Mouse (Mus musculus): ENCODE results near the gene Sirt2. TPM values are rescaled to one million over a fixed set of nuclear protein-coding genes. Genes with fewer than 3 reads are reported as not detected.

Sirt2 gene
- total RNA-seq, 1 experiment from 2014 or later = 39.3 TPM

- ATAC-seq (ENCODE audit: extremely low read depth, insufficient number of reproducible peaks, low FRiP score, poor library complexity, severe bottlenecking) = no peak
Measured at GRCm38 (mm10) chr7:28758623-28759022, 7.9 kb upstream of the Sirt2 start.

- ATAC-seq (ENCODE audit: extremely low read depth, insufficient number of reproducible peaks, low FRiP score, poor library complexity, severe bottlenecking) = no peak
Measured at GRCm38 (mm10) chr7:28761907-28762306, 4.6 kb upstream of the Sirt2 start.

DNA sequence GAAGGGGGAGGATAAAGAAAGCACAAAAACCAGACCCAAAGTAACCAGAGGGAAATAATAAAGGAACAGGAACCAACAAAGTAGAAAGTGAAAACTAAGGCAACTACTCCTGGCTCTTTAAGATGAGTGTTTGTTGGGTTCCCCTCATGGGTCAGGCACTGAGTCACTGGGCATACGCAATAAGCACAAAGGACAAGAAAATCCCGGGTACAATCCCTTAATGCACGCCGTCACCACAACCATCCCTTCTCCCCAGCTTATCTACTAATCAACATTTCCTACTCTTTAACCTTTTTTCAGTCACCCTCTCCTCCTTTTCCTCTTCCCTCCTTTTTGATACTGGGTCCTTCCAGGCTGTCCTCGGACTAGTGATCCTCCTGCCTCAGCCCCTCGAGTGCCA is 1.3 kb upstream of the Sirt2 start:
- ATAC-seq (ENCODE audit: extremely low read depth, insufficient number of reproducible peaks, low FRiP score, poor library complexity, severe bottlenecking) = no peak

DNA sequence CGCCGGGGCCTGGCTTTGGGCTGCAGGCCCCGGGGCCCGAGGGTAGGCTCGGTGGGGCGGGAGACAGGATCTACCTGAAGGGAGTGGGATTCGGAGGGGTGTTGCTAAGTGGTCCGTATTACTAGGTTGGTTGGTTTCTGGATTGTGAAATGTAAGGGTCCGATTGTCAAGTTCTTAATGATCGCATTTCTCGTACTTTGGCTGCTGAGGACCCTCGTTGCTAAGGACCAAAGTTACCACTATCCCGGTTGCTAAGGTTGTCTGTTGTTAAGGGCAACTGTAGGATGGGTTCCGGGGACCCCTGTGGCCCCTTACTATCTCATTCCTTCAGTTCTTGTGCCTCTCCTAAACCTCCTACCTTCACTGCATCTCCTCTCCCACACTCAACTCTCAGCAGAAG is 375 bp downstream of the Sirt2 start:
- no peak for ATAC-seq (ENCODE audit: extremely low read depth, insufficient number of reproducible peaks, low FRiP score, poor library complexity, severe bottlenecking)

- no peak for ATAC-seq (ENCODE audit: extremely low read depth, insufficient number of reproducible peaks, low FRiP score, poor library complexity, severe bottlenecking)
Measured at GRCm38 (mm10) chr7:28767462-28767965, 979 bp downstream of the Sirt2 start, which contains the start of gene Nfkbib. Nfkbib (minus strand) TSS chr7:28767512.

GRCm38 (mm10) chr7:28769414-28769958 is 3.0 kb downstream of the Sirt2 start:
- no peak for ATAC-seq (ENCODE audit: extremely low read depth, insufficient number of reproducible peaks, low FRiP score, poor library complexity, severe bottlenecking)

DNA sequence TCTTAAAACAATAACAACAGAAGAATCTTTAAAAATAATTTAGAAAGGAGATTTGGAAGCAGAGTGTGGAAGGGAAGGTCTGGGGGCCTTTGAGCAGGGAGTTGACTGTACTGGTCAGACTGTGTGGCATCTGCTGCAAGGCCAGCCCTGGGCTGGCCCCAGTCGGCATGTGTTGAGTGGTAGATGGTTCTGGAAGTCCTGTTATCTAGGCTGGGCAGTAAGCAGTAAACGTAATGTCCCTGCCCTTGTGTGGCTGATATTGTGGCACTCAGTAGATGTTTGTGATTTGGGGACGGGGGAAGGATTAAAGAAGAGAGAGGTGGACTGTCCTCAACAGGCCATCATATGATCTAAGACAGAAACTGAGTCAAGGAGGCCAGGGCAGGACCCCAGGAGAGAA is 3.8 kb downstream of the Sirt2 start:
- no peak for ATAC-seq (ENCODE audit: extremely low read depth, insufficient number of reproducible peaks, low FRiP score, poor library complexity, severe bottlenecking)

GRCm38 (mm10) chr7:28771867-28772266 is 5.3 kb downstream of the Sirt2 start:
- ATAC-seq (ENCODE audit: extremely low read depth, insufficient number of reproducible peaks, low FRiP score, poor library complexity, severe bottlenecking) = no peak

GRCm38 (mm10) chr7:28773163-28773562 is 6.6 kb downstream of the Sirt2 start:
- ATAC-seq (ENCODE audit: extremely low read depth, insufficient number of reproducible peaks, low FRiP score, poor library complexity, severe bottlenecking) = peak; percentile 20; the same call in 1 of the 2 replicates

DNA sequence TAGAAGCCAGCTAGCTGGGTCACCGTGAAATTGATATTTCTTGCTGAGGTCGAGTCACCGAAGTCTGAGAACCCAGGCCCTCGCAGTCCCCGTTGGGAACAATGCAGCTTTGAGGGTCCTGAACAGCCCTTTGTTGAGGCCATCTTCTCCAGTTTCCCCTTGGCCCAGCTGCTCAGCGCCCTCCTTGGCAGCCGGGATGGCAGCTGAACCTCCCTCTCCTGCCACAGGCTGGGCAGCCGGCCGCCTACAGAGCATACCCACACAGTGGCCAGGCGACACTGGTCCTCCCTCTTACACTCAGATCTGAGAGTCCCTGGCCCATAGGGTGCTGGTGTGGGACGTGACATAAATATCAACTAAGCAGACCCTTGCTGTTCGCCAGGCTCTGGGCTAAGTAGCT is 7.6 kb downstream of the Sirt2 start:
- no peak for ATAC-seq (ENCODE audit: extremely low read depth, insufficient number of reproducible peaks, low FRiP score, poor library complexity, severe bottlenecking)

GRCm38 (mm10) chr7:28775129-28775528 is 8.6 kb downstream of the Sirt2 start:
- ATAC-seq (ENCODE audit: extremely low read depth, insufficient number of reproducible peaks, low FRiP score, poor library complexity, severe bottlenecking) = no peak

DNA sequence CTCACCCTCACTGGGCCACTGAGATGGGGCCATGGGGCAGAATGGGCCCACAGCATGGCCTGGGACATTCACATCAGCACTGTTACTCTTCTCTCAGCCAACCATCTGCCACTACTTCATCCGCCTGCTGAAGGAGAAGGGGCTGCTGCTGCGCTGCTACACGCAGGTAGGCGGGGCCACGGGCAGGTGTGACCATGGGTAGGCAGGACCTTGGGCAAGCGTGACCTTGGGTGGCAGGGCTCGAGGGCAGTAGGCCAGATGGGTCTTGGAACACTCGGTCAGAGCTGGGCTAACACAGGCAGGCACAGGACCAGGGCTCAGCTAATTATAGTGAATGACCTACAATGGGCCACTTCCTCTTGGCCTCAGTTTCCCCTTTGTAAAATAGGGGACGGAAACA is 12.3 kb downstream of the Sirt2 start:
- ATAC-seq (ENCODE audit: extremely low read depth, insufficient number of reproducible peaks, low FRiP score, poor library complexity, severe bottlenecking) = no peak

DNA sequence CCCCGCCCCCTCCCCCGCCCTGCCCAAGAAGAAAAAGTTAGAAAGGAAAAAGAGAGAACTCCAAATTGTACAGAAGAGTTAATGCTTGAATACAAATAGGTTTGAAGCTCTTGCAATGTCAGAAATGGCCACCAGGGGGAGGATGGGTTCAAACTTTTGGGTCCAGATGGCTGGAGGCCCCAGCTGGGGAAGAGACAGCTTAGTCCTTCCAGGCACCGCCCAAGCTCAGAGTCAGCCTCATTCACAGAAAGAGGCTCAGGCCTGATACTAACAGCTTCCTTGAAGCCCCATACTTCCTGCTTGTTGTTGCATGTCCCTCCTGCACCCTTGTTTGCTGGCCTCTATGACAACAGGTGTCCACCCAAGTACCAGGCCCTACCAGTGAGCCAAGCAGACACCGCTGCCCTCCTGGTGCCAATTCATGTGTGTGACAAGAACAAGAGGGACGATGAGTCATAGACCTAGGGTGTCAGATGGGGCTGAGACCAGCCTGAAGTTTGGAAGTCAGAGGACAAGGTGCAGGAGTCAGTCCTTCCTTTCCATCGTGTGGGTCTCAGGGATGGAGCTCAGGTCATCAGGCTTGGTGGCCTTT is 13.6 kb downstream of the Sirt2 start:
- ATAC-seq (ENCODE audit: extremely low read depth, insufficient number of reproducible peaks, low FRiP score, poor library complexity, severe bottlenecking) = peak; percentile 63

DNA sequence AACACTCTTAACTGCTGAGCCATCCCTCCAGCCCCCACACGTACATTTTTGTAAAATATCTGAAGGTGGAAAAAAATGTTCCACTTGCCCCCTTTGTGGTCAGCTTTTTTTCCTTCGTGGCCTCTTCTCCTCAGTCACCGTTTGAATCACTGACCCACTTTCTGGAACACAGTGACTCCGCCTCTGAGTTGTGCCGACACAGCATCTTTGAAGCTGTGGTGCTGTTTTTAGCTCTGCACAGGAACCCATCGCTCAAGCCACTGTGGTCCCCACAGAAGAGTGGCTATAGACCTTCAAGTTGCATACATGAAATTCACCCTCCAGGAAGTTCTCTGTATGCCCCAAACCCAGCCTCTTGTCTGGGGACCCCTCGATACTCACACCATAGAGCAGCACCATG is 14.3 kb downstream of the Sirt2 start:
- ATAC-seq (ENCODE audit: extremely low read depth, insufficient number of reproducible peaks, low FRiP score, poor library complexity, severe bottlenecking) = no peak

DNA sequence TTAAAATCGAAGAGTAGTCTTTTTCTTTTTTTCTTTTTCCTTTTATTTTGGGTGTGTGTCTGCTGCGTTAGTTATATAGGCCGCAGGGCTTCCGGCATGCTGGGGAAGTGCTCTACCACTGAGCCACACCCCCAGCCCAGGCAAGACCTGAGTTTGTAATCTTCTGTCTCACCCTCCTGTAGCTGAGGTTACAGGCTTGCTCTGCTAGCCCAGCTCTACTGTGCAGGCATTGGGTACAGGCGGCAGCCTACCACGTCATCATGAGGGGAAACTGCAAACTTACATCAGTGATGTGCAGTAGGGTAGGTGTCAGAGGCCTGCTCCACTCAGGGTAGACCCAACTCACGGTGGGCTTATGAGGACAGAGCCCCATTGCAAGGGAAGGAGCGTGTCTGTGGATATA is 14.7 kb downstream of the Sirt2 start:
- peak; percentile 85 for ATAC-seq (ENCODE audit: extremely low read depth, insufficient number of reproducible peaks, low FRiP score, poor library complexity, severe bottlenecking)

- ATAC-seq (ENCODE audit: extremely low read depth, insufficient number of reproducible peaks, low FRiP score, poor library complexity, severe bottlenecking) = no peak
Measured at GRCm38 (mm10) chr7:28785161-28785560, 18.6 kb downstream of the Sirt2 start.

DNA sequence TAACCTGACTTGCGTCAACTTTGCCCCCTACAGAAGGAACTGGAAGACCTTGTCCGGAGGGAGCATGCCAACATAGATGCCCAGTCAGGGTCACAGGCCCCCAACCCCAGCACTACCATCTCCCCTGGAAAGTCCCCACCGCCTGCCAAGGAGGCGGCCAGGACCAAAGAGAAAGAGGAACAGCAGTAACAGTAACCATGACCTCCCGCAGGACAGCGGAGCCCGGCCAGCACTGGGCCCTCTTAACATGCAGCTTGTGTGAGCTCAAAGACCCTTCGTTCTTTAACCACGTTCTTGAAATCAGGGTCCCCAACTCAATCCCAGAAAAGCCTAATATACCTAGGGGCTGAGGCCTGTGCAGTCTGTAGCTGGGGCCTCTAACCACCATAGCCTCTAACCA is 21.3 kb downstream of the Sirt2 start:
- ATAC-seq (ENCODE audit: extremely low read depth, insufficient number of reproducible peaks, low FRiP score, poor library complexity, severe bottlenecking) = no peak

- peak; percentile 82 for ATAC-seq (ENCODE audit: extremely low read depth, insufficient number of reproducible peaks, low FRiP score, poor library complexity, severe bottlenecking)
Measured at GRCm38 (mm10) chr7:28788307-28789195, 22.0 kb downstream of the Sirt2 start, which contains the start of gene Rinl. Rinl (plus strand) TSS chr7:28788969.

- no peak for ATAC-seq (ENCODE audit: extremely low read depth, insufficient number of reproducible peaks, low FRiP score, poor library complexity, severe bottlenecking)
Measured at GRCm38 (mm10) chr7:28789235-28789634, 22.7 kb downstream of the Sirt2 start.
